Mouse (Mus musculus): Measurements from ENCODE around the gene Dusp3. TPM values are rescaled to one million over a fixed set of nuclear protein-coding genes. Genes with fewer than 3 reads are reported as not detected.
A peak's percentile ranks its signal among the peaks of the same experiment; 100 is the strongest.

Gene Dusp3
- polyA plus RNA-seq, 1 experiment from 2014 or later, result 25.3 TPM

DNA sequence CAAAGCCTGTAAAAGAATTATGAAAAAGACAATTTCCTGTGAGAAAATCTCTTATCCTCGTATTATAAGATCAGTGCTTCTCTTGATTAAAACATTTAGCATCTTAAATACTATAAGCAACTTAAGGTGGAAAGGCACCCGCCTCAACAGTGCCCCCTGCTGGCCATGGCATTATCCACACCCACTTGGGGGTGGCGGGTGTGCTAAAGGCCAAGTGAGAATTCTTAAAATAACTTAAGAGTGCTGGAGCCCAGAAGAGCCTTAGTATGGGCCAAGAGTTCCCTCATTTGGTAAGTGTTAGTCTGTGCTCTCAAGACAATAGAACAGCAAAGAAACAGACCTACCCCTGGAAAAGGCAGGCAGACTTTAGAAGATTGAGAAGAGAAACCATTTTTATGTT is 15.4 kb downstream of the Dusp3 start:
- Histone ChIP-seq H3K27me3 (ENCODE audit: control insufficient read depth, insufficient read depth, low read length) (0 out of 2 replicates have a peak, but pooled peaks cover 1% of the 10 kb centered on the region), H3K4me2 (replicated peaks; ENCODE audit: low read depth, low read length) (no peak overlapping the region), H3K9me3 (ENCODE audit: control insufficient read depth, low read depth, low read length) (no peaks in the 10 kb centered on the region), H3K36me3 (ENCODE audit: control insufficient read depth, insufficient read depth, low read length) (no peaks in the 10 kb centered on the region; the same call in 1 of the 2 replicates), H3K4me3 (ENCODE audit: low read depth, low read length) (no peak overlapping the region), H3K9ac (replicated peaks; ENCODE audit: low read depth, low read length) (no peak overlapping the region), H3K27ac (ENCODE audit: low read length) (no peak overlapping the region), H3K4me1 (ENCODE audit: control insufficient read depth, insufficient read depth, low read length) (peaks cover 5% of the 10 kb centered on the region; the same call in 1 of the 2 replicates)
- 47% methylated on average over 3 of the region's 3 CpGs for WGBS
- no peak for ATAC-seq (ENCODE audit: insufficient number of reproducible peaks, insufficient read depth, low FRiP score, low read depth)

DNA sequence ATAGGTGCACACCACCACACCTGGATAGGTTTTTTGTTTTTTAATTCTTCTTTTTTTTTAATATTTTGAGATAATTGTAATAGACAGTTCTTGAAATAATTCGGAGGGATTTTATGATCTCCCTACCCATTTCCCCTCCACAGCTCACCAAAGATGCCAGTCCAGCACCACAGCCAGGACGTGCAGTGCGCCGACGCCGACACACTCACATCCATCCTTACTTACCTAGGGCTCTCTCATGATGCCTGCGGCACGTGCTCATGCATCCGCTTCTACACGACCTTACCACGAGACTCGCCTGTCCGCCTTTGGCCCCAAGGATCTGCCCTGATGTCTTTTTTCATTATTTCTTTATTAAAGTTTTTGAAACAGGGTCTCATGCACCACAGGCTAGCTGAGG is 17.0 kb downstream of the Dusp3 start:
- Histone ChIP-seq H3K4me3 (ENCODE audit: low read depth, low read length) (no peak overlapping the region), H3K27me3 (ENCODE audit: control insufficient read depth, insufficient read depth, low read length) (0 out of 2 replicates have a peak, but pooled peaks cover 15% of the 10 kb centered on the region), H3K27ac (ENCODE audit: low read length) (no peak overlapping the region), H3K4me1 (ENCODE audit: control insufficient read depth, insufficient read depth, low read length) (peaks cover 5% of the 10 kb centered on the region; the same call in 1 of the 2 replicates), H3K9ac (replicated peaks; ENCODE audit: low read depth, low read length) (no peak overlapping the region), H3K4me2 (replicated peaks; ENCODE audit: low read depth, low read length) (no peak overlapping the region), H3K36me3 (ENCODE audit: control insufficient read depth, insufficient read depth, low read length) (no peaks in the 10 kb centered on the region; the same call in 1 of the 2 replicates), H3K9me3 (ENCODE audit: control insufficient read depth, low read depth, low read length) (no peaks in the 10 kb centered on the region)
- no peak for ATAC-seq (ENCODE audit: insufficient number of reproducible peaks, insufficient read depth, low FRiP score, low read depth)
- 79% methylated on average over 13 of the region's 13 CpGs for WGBS

DNA sequence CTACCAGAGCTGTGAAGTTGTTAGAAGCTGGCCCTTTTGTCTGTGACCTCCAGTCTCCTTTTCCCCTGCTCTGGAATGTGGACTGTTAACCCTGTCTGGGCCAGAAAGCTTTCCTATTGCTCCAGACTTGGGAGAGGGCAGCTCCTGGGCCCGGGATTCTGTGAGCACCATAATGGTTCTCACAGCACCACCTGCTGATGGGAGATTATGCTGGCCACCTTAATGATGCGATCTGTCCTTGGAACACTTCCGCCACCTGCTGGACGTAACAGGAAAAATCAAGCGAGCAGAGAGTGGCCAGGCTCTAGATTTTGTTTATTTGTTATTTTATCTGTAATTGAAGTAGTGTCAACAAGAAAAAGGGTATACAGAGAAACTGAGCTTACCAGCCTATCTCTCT is 18.0 kb downstream of the Dusp3 start:
- Histone ChIP-seq H3K36me3 (ENCODE audit: control insufficient read depth, insufficient read depth, low read length) (no peaks in the 10 kb centered on the region; the same call in 1 of the 2 replicates), H3K27ac (ENCODE audit: low read length) (no peak overlapping the region), H3K9me3 (ENCODE audit: control insufficient read depth, low read depth, low read length) (no peaks in the 10 kb centered on the region), H3K4me1 (ENCODE audit: control insufficient read depth, insufficient read depth, low read length) (peaks cover 5% of the 10 kb centered on the region; the same call in 1 of the 2 replicates), H3K27me3 (ENCODE audit: control insufficient read depth, insufficient read depth, low read length) (peaks cover 22% of the 10 kb centered on the region), H3K4me3 (ENCODE audit: low read depth, low read length) (no peak overlapping the region), H3K4me2 (replicated peaks; ENCODE audit: low read depth, low read length) (no peak overlapping the region), H3K9ac (replicated peaks; ENCODE audit: low read depth, low read length) (no peak overlapping the region)
- WGBS, result under 1% methylated on average over 5 of the region's 5 CpGs
- ATAC-seq (ENCODE audit: insufficient number of reproducible peaks, insufficient read depth, low FRiP score, low read depth), result peak; percentile 57

DNA sequence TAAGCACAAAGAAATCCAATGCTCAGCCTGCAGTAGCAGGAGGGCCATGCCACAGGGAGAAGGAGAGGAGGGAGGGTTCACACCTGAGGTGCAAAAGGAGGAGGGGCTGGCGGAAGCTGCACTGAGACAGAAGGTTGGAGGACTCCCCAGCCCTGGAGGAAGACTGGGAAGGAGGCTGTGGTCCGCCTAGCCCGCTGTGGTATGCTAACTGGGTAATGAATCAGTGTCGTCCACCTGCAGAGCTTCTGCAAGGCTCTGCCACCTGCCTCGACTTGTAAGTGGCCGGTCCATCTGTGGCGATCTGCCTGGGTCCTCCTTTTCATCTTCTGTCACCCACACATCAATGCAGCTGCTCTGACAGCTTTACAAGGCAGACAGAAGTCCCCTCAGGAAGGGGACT is 18.5 kb downstream of the Dusp3 start:
- Histone ChIP-seq H3K4me2 (replicated peaks; ENCODE audit: low read depth, low read length) (no peak overlapping the region), H3K9me3 (ENCODE audit: control insufficient read depth, low read depth, low read length) (no peaks in the 10 kb centered on the region), H3K36me3 (ENCODE audit: control insufficient read depth, insufficient read depth, low read length) (no peaks in the 10 kb centered on the region; the same call in 1 of the 2 replicates), H3K4me1 (ENCODE audit: control insufficient read depth, insufficient read depth, low read length) (peaks cover 8% of the 10 kb centered on the region; the same call in 1 of the 2 replicates), H3K27me3 (ENCODE audit: control insufficient read depth, insufficient read depth, low read length) (peaks cover 27% of the 10 kb centered on the region), H3K9ac (replicated peaks; ENCODE audit: low read depth, low read length) (no peak overlapping the region), H3K27ac (ENCODE audit: low read length) (no peak overlapping the region), H3K4me3 (ENCODE audit: low read depth, low read length) (no peak overlapping the region)
- WGBS, result 12% methylated on average over 7 of the region's 7 CpGs
- ATAC-seq (ENCODE audit: insufficient number of reproducible peaks, insufficient read depth, low FRiP score, low read depth), result no peak

DNA sequence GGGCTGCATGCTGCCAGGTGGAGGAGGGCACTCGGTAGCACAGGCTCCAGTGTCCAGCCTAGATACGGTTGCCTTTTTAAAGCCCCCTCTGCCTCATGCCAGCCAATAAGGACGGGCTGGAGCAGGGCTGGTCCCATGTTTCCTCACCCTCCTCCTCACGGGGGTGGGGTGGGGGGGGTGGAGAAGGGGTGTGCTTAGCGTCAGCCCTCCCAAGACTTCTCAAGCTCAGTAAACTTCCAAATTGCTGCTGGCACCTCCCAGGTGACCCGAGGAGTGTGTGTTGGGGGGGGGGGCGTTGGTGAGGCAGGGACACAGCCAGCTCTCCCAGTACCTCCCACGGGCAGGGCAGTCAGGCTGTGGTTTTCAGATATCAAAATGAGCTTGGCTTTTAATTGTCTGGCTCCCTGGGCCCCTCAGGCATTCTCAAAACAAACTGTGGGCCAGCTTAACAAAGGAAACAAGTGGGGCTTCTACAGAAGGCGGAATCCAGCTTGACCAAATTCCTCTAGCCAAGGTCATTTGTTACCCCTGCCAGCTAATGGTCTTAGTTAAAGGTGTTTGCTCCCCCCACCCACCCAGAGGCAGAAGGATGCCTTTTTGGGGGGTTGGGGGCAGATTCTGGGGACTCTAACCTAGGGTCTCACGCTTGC is 19.7 kb downstream of the Dusp3 start, which contains the start of gene Sost:
TSS of gene Sost (minus strand) at position 51 of the 650 bp plus-strand sequence.
- Histone ChIP-seq H3K4me1 (ENCODE audit: control insufficient read depth, insufficient read depth, low read length) (peaks cover 9% of the 10 kb centered on the region; the same call in 1 of the 2 replicates), H3K4me2 (replicated peaks; ENCODE audit: low read depth, low read length) (no peak within 1 kb of the TSS), H3K27me3 (ENCODE audit: control insufficient read depth, insufficient read depth, low read length) (peaks cover 36% of the 10 kb centered on the region)

DNA sequence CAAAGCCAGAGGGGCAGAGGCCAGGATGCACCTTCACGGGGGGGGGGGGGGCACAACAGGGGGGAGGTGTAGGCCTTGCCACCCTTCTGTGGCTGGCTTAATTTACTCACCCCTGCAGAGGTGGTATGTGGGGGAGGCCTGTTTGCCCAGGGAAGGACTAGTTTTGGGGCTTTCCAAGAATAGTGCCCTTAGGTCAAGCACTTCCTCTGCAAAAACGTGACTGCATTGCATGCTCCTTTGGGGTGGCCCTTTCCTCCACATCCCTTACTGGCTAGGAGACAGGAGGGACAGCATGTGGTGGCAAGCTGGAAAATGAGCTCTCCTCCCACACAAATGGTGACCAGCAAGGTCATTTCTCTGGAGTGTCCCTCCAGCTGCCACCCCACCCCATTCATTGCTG is 21.3 kb downstream of the Dusp3 start:
- WGBS, result 2% methylated on average over 2 of the region's 2 CpGs
- Histone ChIP-seq H3K4me2 (replicated peaks; ENCODE audit: low read depth, low read length) (no peak overlapping the region), H3K36me3 (ENCODE audit: control insufficient read depth, insufficient read depth, low read length) (no peaks in the 10 kb centered on the region), H3K27me3 (ENCODE audit: control insufficient read depth, insufficient read depth, low read length) (peaks cover 49% of the 10 kb centered on the region), H3K27ac (ENCODE audit: low read length) (no peak overlapping the region), H3K9me3 (ENCODE audit: control insufficient read depth, low read depth, low read length) (no peaks in the 10 kb centered on the region), H3K4me3 (ENCODE audit: low read depth, low read length) (no peak overlapping the region), H3K9ac (replicated peaks; ENCODE audit: low read depth, low read length) (no peak overlapping the region), H3K4me1 (ENCODE audit: control insufficient read depth, insufficient read depth, low read length) (peaks cover 9% of the 10 kb centered on the region; the same call in 1 of the 2 replicates)
- ATAC-seq (ENCODE audit: insufficient number of reproducible peaks, insufficient read depth, low FRiP score, low read depth), result no peak

More for the DNA sequence above, 19.7 kb downstream of the Dusp3 start, which contains the start of gene Sost:
- H3K9me3 ChIP-seq (ENCODE audit: control insufficient read depth, low read depth, low read length), result no peaks in the 10 kb centered on the region
- 20% methylated on average over 9 of the region's 10 CpGs for WGBS
- no peak within 1 kb of the TSS for H3K9ac ChIP-seq (replicated peaks; ENCODE audit: low read depth, low read length)
- no peak within 1 kb of the TSS for H3K4me3 ChIP-seq (ENCODE audit: low read depth, low read length)
- H3K27ac ChIP-seq (ENCODE audit: low read length), result no peak within 1 kb of the TSS
- H3K36me3 ChIP-seq (ENCODE audit: control insufficient read depth, insufficient read depth, low read length), result no peaks in the 10 kb centered on the region
- ATAC-seq (ENCODE audit: insufficient number of reproducible peaks, insufficient read depth, low FRiP score, low read depth), result no peak

DNA sequence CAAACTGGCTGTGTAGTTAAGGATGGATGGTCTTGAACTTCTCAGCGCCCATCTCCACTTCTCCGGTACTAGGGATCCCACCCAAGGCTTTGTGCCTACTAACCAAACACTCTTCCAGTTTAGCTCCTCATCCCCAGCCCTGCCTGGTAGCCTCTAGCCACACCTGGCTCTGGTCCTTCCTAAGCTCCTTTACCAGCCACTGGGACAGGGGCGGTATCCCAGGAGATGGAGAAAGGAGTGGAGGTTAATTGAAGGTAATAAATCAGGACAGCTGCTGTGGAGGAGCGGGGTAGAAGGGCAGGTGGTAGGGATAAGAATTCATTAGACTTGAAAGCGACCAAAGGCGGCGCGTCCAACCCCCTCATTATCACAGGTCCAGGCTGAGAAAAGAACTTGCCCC is 22.2 kb downstream of the Dusp3 start:
- Histone ChIP-seq H3K27ac (ENCODE audit: low read length) (no peak overlapping the region), H3K27me3 (ENCODE audit: control insufficient read depth, insufficient read depth, low read length) (peaks cover 49% of the 10 kb centered on the region), H3K4me2 (replicated peaks; ENCODE audit: low read depth, low read length) (no peak overlapping the region), H3K9me3 (ENCODE audit: control insufficient read depth, low read depth, low read length) (no peaks in the 10 kb centered on the region), H3K36me3 (ENCODE audit: control insufficient read depth, insufficient read depth, low read length) (no peaks in the 10 kb centered on the region), H3K4me3 (ENCODE audit: low read depth, low read length) (no peak overlapping the region), H3K9ac (replicated peaks; ENCODE audit: low read depth, low read length) (no peak overlapping the region), H3K4me1 (ENCODE audit: control insufficient read depth, insufficient read depth, low read length) (peaks cover 9% of the 10 kb centered on the region; the same call in 1 of the 2 replicates)
- no peak for ATAC-seq (ENCODE audit: insufficient number of reproducible peaks, insufficient read depth, low FRiP score, low read depth)
- 7% methylated on average over 8 of the region's 8 CpGs for WGBS

DNA sequence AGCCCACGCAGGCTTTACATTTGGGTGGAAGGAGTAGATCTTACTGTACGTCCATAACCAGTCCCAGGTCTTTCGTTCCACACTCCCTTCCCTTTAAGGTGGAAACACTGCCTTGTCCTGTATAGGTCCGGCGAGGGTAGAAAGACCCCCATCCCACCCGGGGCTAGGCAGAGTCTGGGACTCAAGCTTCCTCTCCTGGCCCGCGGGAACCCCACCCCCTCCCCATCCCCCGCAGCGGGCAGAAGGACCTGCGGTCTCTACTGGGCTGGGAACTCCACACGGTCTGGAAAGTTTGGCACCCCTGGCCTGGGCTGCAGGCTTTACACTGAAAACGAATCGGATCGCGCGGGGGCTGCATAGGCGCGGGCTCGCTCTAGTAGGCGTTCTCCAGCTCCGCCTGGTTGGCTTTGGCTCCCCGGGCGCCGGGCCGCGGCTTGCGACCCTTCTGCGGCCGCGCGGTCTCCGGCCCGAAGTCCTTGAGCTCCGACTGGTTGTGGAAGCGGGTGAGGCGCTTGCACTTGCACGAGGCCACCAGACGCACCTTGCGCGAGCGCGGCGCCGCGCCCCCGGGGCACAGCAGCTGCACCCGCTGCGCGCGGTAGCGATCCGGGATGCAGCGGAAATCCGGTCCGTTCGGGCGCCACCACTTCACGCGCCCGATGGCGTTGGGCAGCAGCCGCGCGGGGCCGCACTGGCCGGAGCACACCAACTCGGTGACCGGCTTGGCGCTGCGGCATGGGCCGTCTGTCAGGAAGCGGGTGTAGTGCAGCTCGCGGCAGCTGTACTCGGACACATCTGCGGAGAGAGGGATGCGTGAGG is 23.1 kb downstream of the Dusp3 start:
- Histone ChIP-seq H3K4me2 (replicated peaks; ENCODE audit: low read depth, low read length) (peak overlapping the region; percentile 92), H3K9me3 (ENCODE audit: control insufficient read depth, low read depth, low read length) (no peaks in the 10 kb centered on the region), H3K9ac (replicated peaks; ENCODE audit: low read depth, low read length) (peak overlapping the region; percentile 33; the same call in 1 of the 2 replicates), H3K27me3 (ENCODE audit: control insufficient read depth, insufficient read depth, low read length) (peaks cover 49% of the 10 kb centered on the region), H3K4me3 (ENCODE audit: low read depth, low read length) (peak overlapping the region; percentile 44), H3K4me1 (ENCODE audit: control insufficient read depth, insufficient read depth, low read length) (peaks cover 8% of the 10 kb centered on the region; the same call in 1 of the 2 replicates), H3K36me3 (ENCODE audit: control insufficient read depth, insufficient read depth, low read length) (no peaks in the 10 kb centered on the region), H3K27ac (ENCODE audit: low read length) (no peak overlapping the region)
- ATAC-seq (ENCODE audit: insufficient number of reproducible peaks, insufficient read depth, low FRiP score, low read depth), result no peak
- WGBS, result under 1% methylated on average over 75 of the region's 78 CpGs

Measured in stomach, embryonic 14.5 days (tissue).